Mouse (Mus musculus) lung, adult 2 months (tissue): Measurements from ENCODE around the gene Retreg3.

Source experiments
- CTCF ChIP-seq: fragments of 200-500 bp; IDR thresholded peaks from 2 replicates; pipeline ENCODE4 v1.5.1; 2011; ENCODE audit warnings: mild to moderate bottlenecking, low read length, control low read depth; ENCODE audit not compliant: insufficient read depth
- POLR2A ChIP-seq: fragments of 200-500 bp; IDR thresholded peaks from 2 replicates; pipeline ENCODE4 v1.6.1; 2011; ENCODE audit warnings: low read depth, mild to moderate bottlenecking, control low read depth, low read length, borderline replicate concordance; ENCODE audit errors: extremely low read depth

DNA sequence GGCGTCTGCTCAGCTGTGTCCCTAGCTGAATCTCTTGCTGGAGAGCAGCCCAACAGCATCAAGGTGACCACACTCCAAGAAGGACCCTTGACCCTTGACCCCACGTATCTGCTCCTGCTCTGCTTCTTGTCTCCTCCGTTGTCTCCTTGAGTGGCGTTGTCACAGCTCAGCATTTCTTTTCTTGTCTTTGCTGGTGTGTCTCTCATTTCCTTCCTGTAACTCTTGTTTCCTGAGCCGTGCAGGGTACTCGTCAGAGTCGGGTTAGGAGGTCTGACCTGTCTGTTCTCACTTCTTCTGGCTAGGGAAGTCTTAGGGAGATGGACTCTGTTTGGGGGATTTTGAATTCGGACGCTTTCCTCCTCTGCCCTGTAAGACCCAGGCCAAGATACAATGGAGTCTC lies 73.3 kb downstream of the Retreg3 start:
- TF ChIP-seq CTCF, result no peak
- TF ChIP-seq POLR2A, result no peak
